Mouse (Mus musculus) neural tube, embryonic 14.5 days (tissue): ENCODE measurements around the gene Uchl4. TPM values are rescaled to one million over a fixed set of nuclear protein-coding genes. Genes with fewer than 3 reads are reported as not detected.

Source experiments
- ATAC-seq: fragments of 200-750 bp; cut with Nextera tagmentation; 2 replicates; pipeline ENCODE4 v1.8.0; 2017; ENCODE audit warnings: low read depth, mild to moderate bottlenecking, moderate TSS enrichment, moderate library complexity
- H3K27ac ChIP-seq: fragments of 300-500 bp; sonication (generic); 2 replicates; pipeline ENCODE4 v1.5.1; 2014; ENCODE audit warnings: low read depth, mild to moderate bottlenecking, control low read depth, low read length, moderate library complexity, mixed read lengths
- H3K27me3 ChIP-seq: fragments of 300-500 bp; sonication (generic); 2 replicates; pipeline ENCODE4 v1.6.1; 2014; ENCODE audit warnings: low read length; ENCODE audit not compliant: control insufficient read depth, insufficient read depth
- H3K36me3 ChIP-seq: fragments of 300-500 bp; sonication (generic); 2 replicates; pipeline ENCODE4 v1.6.1; 2014; ENCODE audit warnings: low read length, mixed read lengths; ENCODE audit not compliant: control insufficient read depth, insufficient read depth
- H3K4me1 ChIP-seq: fragments of 300-500 bp; sonication (generic); 2 replicates; pipeline ENCODE4 v1.6.1; 2014; ENCODE audit warnings: low read length; ENCODE audit not compliant: control insufficient read depth, insufficient read depth
- H3K4me2 ChIP-seq: fragments of 300-500 bp; sonication (generic); 2 replicates; pipeline ENCODE4 v1.6.1; 2014; ENCODE audit warnings: mild to moderate bottlenecking, low read depth, low read length, control low read depth
- H3K4me3 ChIP-seq: fragments of 300-500 bp; sonication (generic); 2 replicates; pipeline ENCODE4 v1.5.1; 2014; ENCODE audit warnings: low read depth, low read length, control low read depth, mixed read lengths
- H3K9ac ChIP-seq: fragments of 300-500 bp; sonication (generic); replicated peaks from 2 replicates; pipeline ENCODE4 v1.6.1; 2014; ENCODE audit warnings: low read depth, mild to moderate bottlenecking, control low read depth, low read length, mixed read lengths
- H3K9me3 ChIP-seq: fragments of 300-500 bp; sonication (generic); 2 replicates; pipeline ENCODE4 v1.6.1; 2016; ENCODE audit warnings: low read length; ENCODE audit not compliant: control insufficient read depth
- WGBS: fragments of 180-500 bp; shearing (Covaris S2); extraction: QIAGEN DNeasy Blood & Tissue Kit; methylation state at CpG from one replicate; pipeline ENCODE4 v1.1.7; 2014; 5-methylcytosine and 5-hydroxymethylcytosine counted together
- polyA plus RNA-seq: library from polyadenylated mRNA; unstranded; fragments of >200 nt; fragmentation: Nextera tagmentation; extraction: Ambion mirVana; gene quantifications from 2 replicates; pipeline ENCODE4 v1.2.1, GENCODE M21; 2014

Uchl4 gene
- polyA plus RNA-seq, 1 experiment from 2014 or later = 3.4 TPM

DNA sequence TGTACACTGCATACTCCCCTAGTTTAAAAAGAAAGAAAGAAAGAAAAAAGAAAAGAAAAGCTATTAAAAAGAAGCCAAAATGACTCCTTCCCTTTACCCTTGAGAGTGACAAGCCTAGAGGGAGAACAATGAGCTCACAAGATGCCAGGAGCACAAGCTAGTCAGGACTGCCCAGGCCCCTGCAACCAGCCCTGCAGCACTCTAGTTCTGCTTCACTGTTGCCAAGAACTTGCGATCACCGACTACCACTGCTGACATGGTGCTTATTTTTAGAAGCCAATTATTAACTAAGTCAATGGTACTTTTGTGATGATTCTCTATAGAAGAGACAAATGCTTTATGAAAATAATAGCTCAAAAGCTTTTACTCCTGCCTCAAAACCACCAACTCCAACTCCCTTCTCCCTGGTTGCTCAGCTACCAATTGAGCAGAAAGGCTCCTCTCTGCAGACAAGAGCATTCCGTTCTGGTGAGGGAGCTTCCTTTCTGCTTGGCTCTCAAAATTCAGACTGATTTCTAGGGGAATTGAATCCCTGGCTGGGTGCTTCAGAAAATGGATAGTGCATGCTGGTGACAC lies 27.4 kb upstream of the Uchl4 start:
- Histone ChIP-seq H3K9me3 (no peaks in the 10 kb centered on the region), H3K36me3 (peaks cover 12% of the 10 kb centered on the region; the same call in 1 of the 2 replicates), H3K27me3 (no peaks in the 10 kb centered on the region), H3K4me3 (no peak overlapping the region), H3K27ac (no peak overlapping the region), H3K9ac (no peak overlapping the region), H3K4me2 (no peak overlapping the region), H3K4me1 (no peaks in the 10 kb centered on the region)
- no peak for ATAC-seq
- WGBS = 82% methylated on average over 3 of the region's 3 CpGs

DNA sequence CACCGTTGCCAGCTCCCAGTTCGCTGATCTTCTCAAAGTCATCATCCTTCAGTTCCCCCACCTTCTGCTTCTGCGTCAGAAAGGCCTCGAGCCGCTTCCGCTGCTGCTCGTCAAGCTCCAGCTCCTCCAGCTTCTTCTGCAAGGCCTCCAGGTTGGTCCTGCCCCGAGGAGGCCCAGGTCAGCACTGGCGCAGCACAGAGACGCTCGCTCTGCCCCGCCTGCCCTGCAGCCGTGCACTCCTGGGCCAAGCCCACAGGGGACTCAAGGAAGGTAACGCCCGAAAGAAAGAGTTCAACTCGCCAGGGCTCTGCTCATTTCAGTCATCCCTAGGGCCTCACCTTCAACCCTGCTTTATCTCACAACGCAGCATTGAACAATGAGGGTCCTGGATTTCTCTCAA lies 20.5 kb upstream of the Uchl4 start:
- no peak for ATAC-seq
- Histone ChIP-seq H3K36me3 (no peaks in the 10 kb centered on the region), H3K9ac (no peak overlapping the region), H3K4me1 (no peaks in the 10 kb centered on the region), H3K9me3 (no peaks in the 10 kb centered on the region), H3K27ac (no peak overlapping the region), H3K4me3 (no peak overlapping the region), H3K4me2 (no peak overlapping the region), H3K27me3 (no peaks in the 10 kb centered on the region)
- 94% methylated on average over 17 of the region's 17 CpGs for WGBS

DNA sequence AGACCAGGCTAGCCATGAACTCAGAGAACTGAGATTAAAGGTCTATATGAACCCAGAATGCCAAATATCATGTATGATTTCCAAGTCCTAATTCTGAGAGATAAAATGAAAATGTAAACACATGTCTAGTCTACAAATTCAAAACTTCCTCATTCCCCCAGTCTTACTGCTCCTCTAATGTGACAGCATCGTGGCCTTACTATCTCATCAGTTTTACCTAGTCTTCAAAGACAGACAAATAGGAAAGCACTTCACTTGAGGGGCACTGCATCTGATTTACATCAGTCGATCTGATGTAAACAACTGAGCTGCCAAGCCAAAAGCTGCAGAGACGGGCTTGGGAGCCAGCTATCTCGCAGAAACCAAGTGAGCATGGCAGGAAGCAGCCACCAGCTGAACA lies 18.9 kb upstream of the Uchl4 start:
- WGBS = 87% methylated on average over 4 of the region's 4 CpGs
- Histone ChIP-seq H3K9ac (no peak overlapping the region), H3K4me3 (no peak overlapping the region), H3K4me1 (no peaks in the 10 kb centered on the region), H3K27ac (no peak overlapping the region), H3K27me3 (no peaks in the 10 kb centered on the region), H3K9me3 (no peaks in the 10 kb centered on the region), H3K36me3 (no peaks in the 10 kb centered on the region), H3K4me2 (no peak overlapping the region)
- ATAC-seq = no peak

GRCm38 (mm10) chr9:64216641-64217040 lies 18.4 kb upstream of the Uchl4 start:
- no peaks in the 10 kb centered on the region for H3K36me3 ChIP-seq
- no peak overlapping the region for H3K9ac ChIP-seq
- WGBS = 94% methylated on average over 2 of the region's 2 CpGs
- no peak for ATAC-seq
- H3K4me2 ChIP-seq = no peak overlapping the region
- H3K4me3 ChIP-seq = no peak overlapping the region
- no peaks in the 10 kb centered on the region for H3K4me1 ChIP-seq
- H3K9me3 ChIP-seq = no peaks in the 10 kb centered on the region
- H3K27ac ChIP-seq = no peak overlapping the region
- H3K27me3 ChIP-seq = no peaks in the 10 kb centered on the region

- Histone ChIP-seq H3K4me2 (no peak overlapping the region), H3K4me1 (no peaks in the 10 kb centered on the region), H3K27me3 (no peaks in the 10 kb centered on the region), H3K9me3 (no peaks in the 10 kb centered on the region), H3K4me3 (no peak overlapping the region), H3K9ac (no peak overlapping the region), H3K27ac (no peak overlapping the region), H3K36me3 (no peaks in the 10 kb centered on the region)
- ATAC-seq = no peak
Observed at GRCm38 (mm10) chr9:64217887-64218286, 17.1 kb upstream of the Uchl4 start.

DNA sequence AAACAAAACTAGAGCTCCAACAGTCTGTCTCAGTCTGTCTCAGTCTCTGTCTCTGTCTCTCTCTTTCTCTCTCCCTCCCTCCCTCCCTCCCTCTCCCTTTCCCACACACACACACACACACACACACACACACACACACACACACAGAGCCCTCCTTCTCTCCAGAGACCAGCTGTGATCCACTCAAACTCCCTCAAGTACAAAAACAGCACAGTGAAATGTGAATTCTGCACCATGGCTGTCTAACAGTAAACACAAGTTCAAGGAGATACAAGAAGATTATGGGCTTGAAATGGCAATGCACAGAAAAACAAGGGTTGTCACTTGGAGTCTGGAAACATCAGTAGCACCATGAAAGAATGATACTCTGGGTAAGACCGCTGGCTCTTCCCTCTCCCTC lies 15.7 kb upstream of the Uchl4 start:
- Histone ChIP-seq H3K9me3 (no peaks in the 10 kb centered on the region), H3K4me2 (no peak overlapping the region), H3K4me3 (no peak overlapping the region), H3K36me3 (no peaks in the 10 kb centered on the region), H3K9ac (no peak overlapping the region), H3K4me1 (no peaks in the 10 kb centered on the region), H3K27me3 (no peaks in the 10 kb centered on the region), H3K27ac (no peak overlapping the region)
- 71% methylated on average over 1 of the region's 1 CpGs for WGBS
- ATAC-seq = no peak

- H3K27me3 ChIP-seq = no peaks in the 10 kb centered on the region
Observed at GRCm38 (mm10) chr9:64219772-64220420, 15.1 kb upstream of the Uchl4 start.

DNA sequence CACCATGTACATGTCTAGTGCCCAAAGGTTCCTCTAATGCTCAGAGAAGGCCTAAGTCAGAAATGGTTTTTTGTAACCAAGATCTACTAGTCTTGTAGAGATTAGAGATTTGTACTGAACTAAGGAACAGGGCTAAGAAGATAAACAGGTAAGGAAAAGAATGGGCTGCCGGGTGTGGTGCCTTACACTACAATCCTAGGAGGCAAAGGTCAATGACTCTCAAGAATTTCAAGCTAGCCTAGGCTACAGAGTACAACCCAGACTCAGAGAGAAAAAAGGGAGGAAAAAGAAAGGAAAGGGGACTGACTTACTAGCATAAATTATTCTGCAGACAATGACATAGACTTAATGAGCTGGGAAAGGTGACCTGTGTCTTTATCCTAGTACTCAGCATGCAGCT lies 14.4 kb upstream of the Uchl4 start:
- 24% methylated on average over 1 of the region's 1 CpGs for WGBS
- Histone ChIP-seq H3K4me1 (no peaks in the 10 kb centered on the region), H3K27ac (no peak overlapping the region), H3K9me3 (no peaks in the 10 kb centered on the region), H3K4me3 (no peak overlapping the region), H3K27me3 (no peaks in the 10 kb centered on the region), H3K4me2 (no peak overlapping the region), H3K36me3 (no peaks in the 10 kb centered on the region), H3K9ac (no peak overlapping the region)
- ATAC-seq = no peak

More at GRCm38 (mm10) chr9:64219772-64220420, 15.1 kb upstream of the Uchl4 start:
- ATAC-seq = no peak
- Histone ChIP-seq H3K9ac (no peak overlapping the region), H3K4me1 (no peaks in the 10 kb centered on the region), H3K4me3 (no peak overlapping the region), H3K36me3 (no peaks in the 10 kb centered on the region), H3K27ac (no peak overlapping the region), H3K4me2 (no peak overlapping the region), H3K9me3 (no peaks in the 10 kb centered on the region)
- WGBS = 86% methylated on average over 10 of the region's 10 CpGs

DNA sequence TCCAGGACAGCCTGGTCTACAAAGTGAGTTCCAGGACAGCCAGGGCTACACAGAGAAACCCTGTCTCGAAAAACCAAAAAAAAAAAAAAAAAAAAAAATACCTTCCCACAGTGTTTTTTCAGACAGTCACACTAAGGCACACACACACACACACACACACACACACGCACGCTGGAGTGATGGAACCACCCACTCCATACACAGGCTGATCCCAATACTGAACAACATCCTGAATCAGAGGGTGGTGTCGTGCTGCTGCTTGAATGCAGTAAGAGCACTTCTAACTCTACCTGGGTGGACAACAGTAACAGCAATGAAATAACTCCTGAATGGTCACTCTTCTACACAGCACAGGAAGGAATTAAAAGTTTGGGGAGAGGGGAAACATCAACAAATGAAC lies 13.5 kb upstream of the Uchl4 start:
- Histone ChIP-seq H3K27me3 (no peaks in the 10 kb centered on the region), H3K9me3 (no peaks in the 10 kb centered on the region), H3K27ac (no peak overlapping the region), H3K4me2 (no peak overlapping the region), H3K4me3 (no peak overlapping the region), H3K36me3 (no peaks in the 10 kb centered on the region), H3K4me1 (no peaks in the 10 kb centered on the region), H3K9ac (no peak overlapping the region)
- 88% methylated on average over 4 of the region's 4 CpGs for WGBS
- no peak for ATAC-seq
